Mouse (Mus musculus) G1E (cell line): ENCODE data around the gene Pxn. TPM values are rescaled to one million over a fixed set of nuclear protein-coding genes. Genes with fewer than 3 reads are reported as not detected.

Source experiments
- ATAC-seq: 2 replicates; pipeline ENCODE4 v1.8.0; 2016; ENCODE audit warnings: mild to moderate bottlenecking; ENCODE audit not compliant: insufficient number of reproducible peaks, poor library complexity, low FRiP score, severe bottlenecking; ENCODE audit errors: extremely low read depth
- DNase-seq: peaks from one replicate; pipeline ENCODE4 v3.0.0; 2012; ENCODE audit warnings: low spot score
- H3K27me3 ChIP-seq: 2 replicates; pipeline ENCODE4 v1.6.1; 2012; ENCODE audit warnings: mild to moderate bottlenecking, low read length, inconsistent platforms; ENCODE audit not compliant: insufficient read depth
- H3K36me3 ChIP-seq: replicated peaks from 2 replicates; pipeline ENCODE3; 2012; ENCODE audit warnings: mild to moderate bottlenecking, inconsistent platforms
- H3K4me1 ChIP-seq: 2 replicates; pipeline ENCODE4 v1.6.1; 2012; ENCODE audit warnings: low read depth, low read length, inconsistent platforms, mixed read lengths; ENCODE audit not compliant: insufficient read depth
- H3K4me3 ChIP-seq: 2 replicates; pipeline ENCODE4 v1.5.1; 2012; ENCODE audit warnings: low read depth, mild to moderate bottlenecking, inconsistent platforms, low read length, moderate library complexity, mixed read lengths
- H3K9me3 ChIP-seq: replicated peaks from 2 replicates; pipeline ENCODE4 v1.6.1; 2012; ENCODE audit warnings: inconsistent platforms
- CTCF ChIP-seq: IDR thresholded peaks from 2 replicates; pipeline ENCODE4 v1.5.1; 2012; ENCODE audit warnings: low read depth, low read length, inconsistent platforms, mixed read lengths
- GATA1 ChIP-seq: IDR thresholded peaks from 2 replicates; pipeline ENCODE4 v1.6.1; 2012; ENCODE audit warnings: borderline replicate concordance, low read length, inconsistent platforms, mixed read lengths
- GATA2 ChIP-seq: IDR thresholded peaks from 2 replicates; pipeline ENCODE4 v1.6.1; 2012; ENCODE audit warnings: low read depth, low read length, inconsistent platforms, borderline replicate concordance
- POLR2AphosphoS5 ChIP-seq: IDR thresholded peaks from 2 replicates; pipeline ENCODE4 v1.6.1; 2012; ENCODE audit warnings: low read depth, low read length, inconsistent platforms; ENCODE audit not compliant: insufficient replicate concordance
- TAL1 ChIP-seq: conservative IDR thresholded peaks from 2 replicates; pipeline ENCODE4 v1.6.1; 2012; ENCODE audit warnings: low read depth, low read length, inconsistent platforms, mixed read lengths
- polyA plus RNA-seq: library from polyadenylated mRNA; stranded (reverse); fragments of >175 nt; gene quantifications from 2 replicates; pipeline ENCODE4 v1.2.3, GENCODE M21; 2012
- total RNA-seq, 2 experiments: library from RNA; stranded (forward) in 1 of 2; stranded (reverse) in 1 of 2; fragments of 200-1000 nt in 1 of 2; fragments of >200 nt in 1 of 2; fragmentation: Nextera tagmentation in 1 of 2; gene quantifications; 2 replicates each; pipeline ENCODE4 v1.2.3; 2014 to 2017

The Pxn gene
- total and polyA plus RNA-seq, 3 experiments: 14.2 to 62.9 (median 17.8) TPM

GRCm38 (mm10) chr5:115480101-115480500 lies 26.4 kb upstream of the Pxn start:
- Histone ChIP-seq H3K36me3 (peaks cover 52% of the 10 kb centered on the region), H3K4me3 (no peak overlapping the region), H3K27me3 (no peaks in the 10 kb centered on the region), H3K9me3 (no peaks in the 10 kb centered on the region), H3K4me1 (peaks cover 26% of the 10 kb centered on the region)
- ATAC-seq (no peak), DNase-seq (no peak)
- no peak for TF ChIP-seq CTCF
- TF ChIP-seq POLR2AphosphoS5: no peak
- no peak for TF ChIP-seq GATA1
- no peak for TF ChIP-seq GATA2
- no peak for TF ChIP-seq TAL1

- Histone ChIP-seq H3K4me3 (no peak overlapping the region; the same call in 1 of the 2 replicates), H3K9me3 (no peaks in the 10 kb centered on the region), H3K27me3 (no peaks in the 10 kb centered on the region), H3K36me3 (peaks cover 41% of the 10 kb centered on the region), H3K4me1 (peaks cover 25% of the 10 kb centered on the region)
- TF ChIP-seq GATA1 (no peak), GATA2 (no peak), CTCF (no peak), POLR2AphosphoS5 (no peak), TAL1 (no peak)
- DNase-seq (no peak), ATAC-seq (no peak)
These were observed 23.8 kb upstream of the Pxn start for GRCm38 (mm10) chr5:115482390-115483265.

- no peak for DNase-seq
These were observed 23.1 kb upstream of the Pxn start for GRCm38 (mm10) chr5:115483385-115483784.

DNA sequence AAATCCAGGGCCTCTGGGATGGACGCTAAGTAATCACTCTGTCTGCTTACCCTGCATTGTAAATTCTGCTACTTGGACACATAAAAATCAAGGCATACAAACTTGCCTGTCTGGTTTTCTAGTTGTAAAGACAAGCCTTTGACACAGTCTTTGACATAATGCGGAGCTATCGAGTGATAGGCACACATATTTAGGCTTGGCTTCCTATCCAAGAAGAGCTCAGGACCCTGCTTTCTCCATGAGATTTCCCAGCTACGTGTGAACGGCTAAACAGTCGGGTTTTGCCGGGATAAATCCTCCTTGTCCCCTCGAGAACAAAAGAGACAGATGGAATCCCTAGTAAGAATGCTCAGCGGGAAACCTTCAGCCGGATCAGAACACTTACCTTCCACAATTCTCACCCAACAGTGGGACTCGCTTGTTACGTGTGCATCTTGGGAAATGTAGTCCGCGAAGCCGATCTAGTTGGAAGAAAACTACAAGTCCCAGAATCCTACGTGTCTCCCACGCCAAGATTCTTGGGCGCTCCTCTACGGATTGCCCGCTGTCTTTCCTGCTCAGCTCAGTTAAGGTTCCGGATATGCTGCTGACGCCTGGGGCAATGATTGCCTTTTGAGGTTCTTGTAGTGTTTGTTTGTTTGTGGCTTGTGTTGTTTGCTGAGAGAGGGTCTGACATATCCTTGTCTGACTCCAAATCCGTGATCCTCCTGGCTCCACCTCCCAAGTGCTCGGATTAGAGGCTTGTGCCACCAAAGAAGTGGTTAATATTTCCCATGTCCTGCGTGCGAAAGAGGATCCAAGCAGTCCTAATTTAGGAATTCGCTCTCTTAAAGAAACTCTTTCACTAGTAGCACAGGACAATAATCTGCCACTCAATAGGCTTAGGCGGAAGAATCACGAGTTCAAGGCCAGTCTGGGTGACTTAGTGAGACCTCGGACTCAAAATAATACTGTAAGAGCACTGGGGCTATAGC lies 22.2 kb upstream of the Pxn start, which contains the start of gene Sirt4:
TSS of gene Sirt4 (minus strand) at position 779 of the 974 bp plus-strand sequence.
- Histone ChIP-seq H3K4me3 (peak within 1 kb of the TSS; percentile 69), H3K4me1 (peaks cover 35% of the 10 kb centered on the region), H3K9me3 (no peaks in the 10 kb centered on the region), H3K36me3 (peaks cover 35% of the 10 kb centered on the region), H3K27me3 (no peaks in the 10 kb centered on the region)
- DNase-seq (peak; percentile 77), ATAC-seq (peak; percentile 89)
- TF ChIP-seq GATA2 (no peak), GATA1 (no peak), CTCF (no peak), TAL1 (no peak), POLR2AphosphoS5 (no peak)

More at GRCm38 (mm10) chr5:115483385-115483784, 23.1 kb upstream of the Pxn start:
- ATAC-seq: no peak
- Histone ChIP-seq H3K4me1 (peaks cover 27% of the 10 kb centered on the region), H3K36me3 (peaks cover 35% of the 10 kb centered on the region), H3K4me3 (no peak overlapping the region), H3K9me3 (no peaks in the 10 kb centered on the region), H3K27me3 (no peaks in the 10 kb centered on the region)
- no peak for TF ChIP-seq GATA2
- TF ChIP-seq CTCF: no peak
- no peak for TF ChIP-seq TAL1
- TF ChIP-seq GATA1: no peak

- ATAC-seq (no peak), DNase-seq (no peak)
- no peaks in the 10 kb centered on the region for H3K27me3 ChIP-seq
- peaks cover 27% of the 10 kb centered on the region for H3K36me3 ChIP-seq
- no peaks in the 10 kb centered on the region for H3K9me3 ChIP-seq
- peaks cover 40% of the 10 kb centered on the region for H3K4me1 ChIP-seq
- peak overlapping the region; percentile 69; the same call in 1 of the 2 replicates for H3K4me3 ChIP-seq
- TF ChIP-seq CTCF: no peak
- TF ChIP-seq GATA2: no peak
- no peak for TF ChIP-seq TAL1
- TF ChIP-seq GATA1: no peak
- no peak for TF ChIP-seq POLR2AphosphoS5
These were observed 21.5 kb upstream of the Pxn start for GRCm38 (mm10) chr5:115484996-115485395.
